Mouse (Mus musculus) testis, adult 2 months (tissue): ENCODE results near the gene Fbxw18. TPM values are rescaled to one million over a fixed set of nuclear protein-coding genes. Genes with fewer than 3 reads are reported as not detected.
"Not testable (repeated sequence)": the region's sequence is repeated elsewhere in the genome, so short reads cannot be mapped to it uniquely, and the experiment has no call there.

Source experiments
- H3K27ac ChIP-seq: fragments of 200-500 bp; 2 replicates; pipeline ENCODE4 v1.5.1; 2012; ENCODE audit warnings: low read depth, low read length; ENCODE audit not compliant: control insufficient read depth, insufficient read depth
- H3K27me3 ChIP-seq: fragments of 200-500 bp; 2 replicates; pipeline ENCODE4 v1.6.1; 2012; ENCODE audit warnings: mild to moderate bottlenecking, low read length, moderate library complexity; ENCODE audit not compliant: control insufficient read depth, insufficient read depth
- H3K36me3 ChIP-seq: fragments of 200-500 bp; 2 replicates; pipeline ENCODE4 v1.6.1; 2012; ENCODE audit warnings: mild to moderate bottlenecking, low read length; ENCODE audit not compliant: control insufficient read depth, insufficient read depth
- H3K4me1 ChIP-seq: fragments of 200-500 bp; 2 replicates; pipeline ENCODE4 v1.6.1; 2012; ENCODE audit warnings: low read length; ENCODE audit not compliant: control insufficient read depth, insufficient read depth
- H3K4me3 ChIP-seq: fragments of 200-500 bp; 2 replicates; pipeline ENCODE4 v1.5.1; 2012; ENCODE audit warnings: low read depth, mild to moderate bottlenecking, low read length, moderate library complexity, mixed read lengths; ENCODE audit not compliant: control insufficient read depth
- CTCF ChIP-seq: fragments of 200-500 bp; IDR thresholded peaks from 2 replicates; pipeline ENCODE4 v1.5.1; 2012; ENCODE audit warnings: low read depth, mild to moderate bottlenecking, inconsistent platforms, low read length, moderate library complexity; ENCODE audit not compliant: control insufficient read depth, insufficient read depth, insufficient replicate concordance
- POLR2A ChIP-seq: fragments of 200-500 bp; IDR thresholded peaks from 2 replicates; pipeline ENCODE4 v1.6.1; 2012; ENCODE audit warnings: low read depth, mild to moderate bottlenecking, inconsistent platforms, low read length, moderate library complexity; ENCODE audit not compliant: control insufficient read depth
- polyA plus RNA-seq: library from polyadenylated mRNA; depleted of rRNA; stranded (reverse); fragments of >200 nt; gene quantifications from 2 replicates; pipeline ENCODE4 v1.2.3, GENCODE M21; 2012; rRNA removed

Fbxw18 gene
- polyA plus RNA-seq, result 2.3 and 2.8 TPM in 2 replicates

- H3K4me3 ChIP-seq, H3K27ac ChIP-seq: not testable (repeated sequence)
Observed at GRCm38 (mm10) chr9:109702600-109702999, at the start of gene Fbxw18. Gene Fbxw18, minus strand, starts transcription at chr9:109702700.

GRCm38 (mm10) chr9:109745989-109746388 lies 43.5 kb upstream of the Fbxw18 start, which contains the start of gene Fbxw26:
Gene Fbxw26, minus strand, starts transcription at chr9:109746089.
- not testable (repeated sequence) for H3K4me1 ChIP-seq, H3K27ac ChIP-seq, H3K27me3 ChIP-seq, H3K4me3 ChIP-seq, H3K36me3 ChIP-seq

More at GRCm38 (mm10) chr9:109702600-109702999, at the start of gene Fbxw18:
- not testable (repeated sequence) for H3K4me1 ChIP-seq, H3K36me3 ChIP-seq, H3K27me3 ChIP-seq

- Histone ChIP-seq H3K4me1 (no peaks in the 10 kb centered on the region), H3K27ac (no peak overlapping the region), H3K27me3 (no peaks in the 10 kb centered on the region), H3K4me3 (no peak overlapping the region), H3K36me3 (no peaks in the 10 kb centered on the region)
- TF ChIP-seq POLR2A (no peak), CTCF (peak; percentile 40; the same call in 1 of the 2 replicates)
Observed at GRCm38 (mm10) chr9:109685299-109685698, 17.2 kb downstream of the Fbxw18 start.

GRCm38 (mm10) chr9:109664552-109664951 lies 37.9 kb downstream of the Fbxw18 start, which contains the start of gene Fbxw25:
Gene Fbxw25, minus strand, starts transcription at chr9:109664652.
- not testable (repeated sequence) for H3K36me3 ChIP-seq, H3K27me3 ChIP-seq, H3K4me1 ChIP-seq, H3K4me3 ChIP-seq, H3K27ac ChIP-seq

Other genes starting within 250 kb of the Fbxw18 start
- not detected in 2 replicates for gene Fbxw19, start 206.8 kb downstream of the Fbxw18 start, polyA plus RNA-seq
- 0.19 TPM in 1 of 2 replicates, not detected in the other for gene Fbxw15, start 134.4 kb downstream of the Fbxw18 start, polyA plus RNA-seq
- not detected in 2 replicates for gene Fbxw24, start 76.6 kb downstream of the Fbxw18 start, polyA plus RNA-seq
- not detected in 2 replicates for gene Fbxw25, start 38.0 kb downstream of the Fbxw18 start, polyA plus RNA-seq
- 0.56 and 0.77 TPM in 2 replicates for gene Fbxw26, start 43.4 kb upstream of the Fbxw18 start, polyA plus RNA-seq
- 28.1 and 37.2 TPM in 2 replicates for gene Fbxw27, start 88.0 kb upstream of the Fbxw18 start, polyA plus RNA-seq
- 0.58 and 286 TPM in 2 replicates for gene Spink8, start 109.6 kb upstream of the Fbxw18 start, polyA plus RNA-seq
- gene Nme6, start 130.0 kb upstream of the Fbxw18 start, polyA plus RNA-seq, result 159 and 176 TPM in 2 replicates
- not detected in 2 replicates for gene Camp, start 146.9 kb upstream of the Fbxw18 start, polyA plus RNA-seq
- 25.1 and 26.0 TPM in 2 replicates for gene Cdc25a, start 172.9 kb upstream of the Fbxw18 start, polyA plus RNA-seq
- gene Map4, start 228.8 kb upstream of the Fbxw18 start, polyA plus RNA-seq, result 282 and 295 TPM in 2 replicates